Mouse (Mus musculus) heart, embryonic 11.5 days (tissue): ENCODE measurements around the gene Vmn1r149. TPM values are rescaled to one million over a fixed set of nuclear protein-coding genes. Genes with fewer than 3 reads are reported as not detected.
"Not testable (repeated sequence)": the region's sequence is repeated elsewhere in the genome, so short reads cannot be mapped to it uniquely, and the experiment has no call there.

Source experiments
- ATAC-seq: fragments of 200-750 bp; cut with Nextera tagmentation; replicated peaks from 2 replicates; pipeline ENCODE4 v1.8.0; 2017; ENCODE audit warnings: moderate library complexity; ENCODE audit not compliant: insufficient number of reproducible peaks, low FRiP score, low TSS enrichment
- H3K27ac ChIP-seq: fragments of 300-500 bp; sonication (generic); 2 replicates; pipeline ENCODE4 v1.5.1; 2014; ENCODE audit warnings: mild to moderate bottlenecking, low read depth, low read length
- H3K27me3 ChIP-seq: fragments of 300-500 bp; sonication (generic); 2 replicates; pipeline ENCODE4 v1.6.1; 2014; ENCODE audit warnings: mild to moderate bottlenecking, low read length, mixed read lengths; ENCODE audit not compliant: control insufficient read depth, insufficient read depth
- H3K36me3 ChIP-seq: fragments of 300-500 bp; sonication (generic); 2 replicates; pipeline ENCODE4 v1.6.1; 2014; ENCODE audit warnings: mild to moderate bottlenecking, low read length, moderate library complexity, mixed read lengths; ENCODE audit not compliant: control insufficient read depth, insufficient read depth
- H3K4me1 ChIP-seq: fragments of 300-500 bp; sonication (generic); 2 replicates; pipeline ENCODE4 v1.6.1; 2014; ENCODE audit warnings: low read length; ENCODE audit not compliant: control insufficient read depth, insufficient read depth
- H3K4me2 ChIP-seq: fragments of 300-500 bp; sonication (generic); 2 replicates; pipeline ENCODE4 v1.6.1; 2014; ENCODE audit warnings: mild to moderate bottlenecking, moderate library complexity
- H3K4me3 ChIP-seq: fragments of 300-500 bp; sonication (generic); 2 replicates; pipeline ENCODE4 v1.5.1; 2014; ENCODE audit warnings: low read depth, low read length
- H3K9ac ChIP-seq: fragments of 300-500 bp; sonication (generic); 2 replicates; pipeline ENCODE4 v1.6.1; 2014; ENCODE audit warnings: mild to moderate bottlenecking, low read depth, low read length, moderate library complexity
- H3K9me3 ChIP-seq: fragments of 300-500 bp; sonication (generic); replicated peaks from 2 replicates; pipeline ENCODE4 v1.6.1; 2016; ENCODE audit warnings: low read length; ENCODE audit not compliant: control insufficient read depth
- WGBS: fragments of 180-500 bp; shearing (Covaris S2); extraction: QIAGEN DNeasy Blood & Tissue Kit; methylation state at CpG from one replicate; pipeline ENCODE4 v1.1.7; 2014; ENCODE audit not compliant: insufficient replicate concordance; 5-methylcytosine and 5-hydroxymethylcytosine counted together
- polyA plus RNA-seq: library from polyadenylated mRNA; unstranded; fragments of >200 nt; fragmentation: Nextera tagmentation; extraction: Ambion mirVana; gene quantifications from 2 replicates; pipeline ENCODE4 v1.2.1, GENCODE M21; 2014

Gene Vmn1r149
- not detected in 2 replicates for polyA plus RNA-seq

- H3K4me3 ChIP-seq, ATAC-seq, H3K27me3 ChIP-seq, H3K4me2 ChIP-seq, H3K27ac ChIP-seq, H3K4me1 ChIP-seq, H3K36me3 ChIP-seq, H3K9me3 ChIP-seq, H3K9ac ChIP-seq: not testable (repeated sequence)
- no CpG with 5 or more reads among the region's 2 CpGs for WGBS
Measured at GRCm38 (mm10) chr7:22438129-22438528, at the start of gene Vmn1r149. Vmn1r149 (minus strand) TSS chr7:22438229.

- H3K27me3 ChIP-seq, H3K4me3 ChIP-seq, H3K36me3 ChIP-seq, H3K4me1 ChIP-seq, ATAC-seq, H3K9ac ChIP-seq, H3K4me2 ChIP-seq, H3K9me3 ChIP-seq, H3K27ac ChIP-seq: not testable (repeated sequence)
- no CpG with 5 or more reads among the region's 5 CpGs for WGBS
Measured at GRCm38 (mm10) chr7:22463975-22464374, 25.9 kb upstream of the Vmn1r149 start, which contains the start of gene Gm10665. Gm10665 (minus strand) TSS chr7:22464075.

- no CpG with 5 or more reads among the region's 3 CpGs for WGBS
- not testable (repeated sequence) for H3K4me2 ChIP-seq, H3K9me3 ChIP-seq, H3K4me3 ChIP-seq, H3K9ac ChIP-seq, H3K4me1 ChIP-seq, H3K27ac ChIP-seq, H3K36me3 ChIP-seq, H3K27me3 ChIP-seq, ATAC-seq
Measured at GRCm38 (mm10) chr7:22413283-22413682, 24.7 kb downstream of the Vmn1r149 start, which contains the start of gene Vmn1r148. Vmn1r148 (plus strand) TSS chr7:22413583.

Other genes with a start within 250 kb of the Vmn1r149 start
- gene Vmn1r143, start 248.9 kb downstream of the Vmn1r149 start, polyA plus RNA-seq: not detected in 2 replicates
- gene Gm8653, start 237.0 kb downstream of the Vmn1r149 start, polyA plus RNA-seq: not detected in 2 replicates
- not detected in 2 replicates for gene Gm8453, start 208.7 kb downstream of the Vmn1r149 start, polyA plus RNA-seq
- gene Gm4187, start 108.5 kb downstream of the Vmn1r149 start, polyA plus RNA-seq: not detected in 2 replicates
- not detected in 2 replicates for gene Gm8660, start 67.2 kb downstream of the Vmn1r149 start, polyA plus RNA-seq
- gene Vmn1r148, start 24.6 kb downstream of the Vmn1r149 start, polyA plus RNA-seq: not detected in 2 replicates
- gene Gm10665, start 25.8 kb upstream of the Vmn1r149 start, polyA plus RNA-seq: not detected in 2 replicates
- not detected in 2 replicates for gene Vmn1r151, start 61.4 kb upstream of the Vmn1r149 start, polyA plus RNA-seq
- gene Vmn1r152, start 84.7 kb upstream of the Vmn1r149 start, polyA plus RNA-seq: not detected in 2 replicates
- not detected in 2 replicates for gene Gm8677, start 96.7 kb upstream of the Vmn1r149 start, polyA plus RNA-seq
- not detected in 2 replicates for gene Gm4201, start 127.1 kb upstream of the Vmn1r149 start, polyA plus RNA-seq
- not detected in 2 replicates for gene Gm4565, start 149.9 kb upstream of the Vmn1r149 start, polyA plus RNA-seq
- gene Vmn1r155, start 219.8 kb upstream of the Vmn1r149 start, polyA plus RNA-seq: not detected in 2 replicates